ENCODE assay signal across 8 mouse cellular contexts in genomic region chr2:29249852-29250251, GRCm38 (mm10). TPM values are rescaled to one million over a fixed set of nuclear protein-coding genes. Genes with fewer than 3 reads are reported as not detected.
DNase-seq lines count a peak whose midpoint lies in the region; ATAC-seq lines count a peak whose summit lies in the region.

No protein-coding gene starts in this region.

- H3K9me3 ChIP-seq in heart, embryonic 12.5 days (replicated peaks), result no peaks in the 10 kb centered on the region
- H3K9me3 ChIP-seq in hindbrain, embryonic 13.5 days, result no peaks in the 10 kb centered on the region
- H3K9me3 ChIP-seq in midbrain, embryonic 16.5 days (replicated peaks; ENCODE audit: control insufficient read depth, low read length, poor library complexity, severe bottlenecking), result no peaks in the 10 kb centered on the region

- WGBS in heart, embryonic 12.5 days, result 7% methylated on average over 10 of the region's 10 CpGs
- WGBS in hindbrain, embryonic 13.5 days, result 2% methylated on average over 10 of the region's 10 CpGs
- 4% methylated on average over 10 of the region's 10 CpGs for WGBS in midbrain, embryonic 16.5 days

- H3K4me1 ChIP-seq in heart, embryonic 12.5 days (replicated peaks), result peaks cover 45% of the 10 kb centered on the region
- peaks cover 74% of the 10 kb centered on the region for H3K4me1 ChIP-seq in hindbrain, embryonic 13.5 days (replicated peaks)
- H3K4me1 ChIP-seq in midbrain, embryonic 16.5 days (ENCODE audit: control insufficient read depth, insufficient read depth, low read length), result peaks cover 46% of the 10 kb centered on the region

- peak overlapping the region; percentile 99 for H3K4me2 ChIP-seq in heart, embryonic 12.5 days
- peak overlapping the region; percentile 98 for H3K4me2 ChIP-seq in hindbrain, embryonic 13.5 days
- peak overlapping the region; percentile 98 for H3K4me2 ChIP-seq in midbrain, embryonic 16.5 days (ENCODE audit: low read length)

- no peak overlapping the region for H3K9ac ChIP-seq in heart, embryonic 12.5 days
- peak overlapping the region; percentile 75; the same call in 1 of the 2 replicates for H3K9ac ChIP-seq in hindbrain, embryonic 13.5 days
- H3K9ac ChIP-seq in midbrain, embryonic 16.5 days (ENCODE audit: low read depth, low read length), result peak overlapping the region; percentile 75

- H3K27me3 ChIP-seq in heart, embryonic 12.5 days (replicated peaks), result peaks cover 94% of the 10 kb centered on the region
- peaks cover 66% of the 10 kb centered on the region for H3K27me3 ChIP-seq in hindbrain, embryonic 13.5 days
- H3K27me3 ChIP-seq in midbrain, embryonic 16.5 days (ENCODE audit: control insufficient read depth, insufficient read depth, low read depth, low read length), result peaks cover 9% of the 10 kb centered on the region

- no peak overlapping the region for H3K27ac ChIP-seq in heart, embryonic 12.5 days (ENCODE audit: poor library complexity, severe bottlenecking)
- peak overlapping the region; percentile 35 for H3K27ac ChIP-seq in hindbrain, embryonic 13.5 days
- peak overlapping the region; percentile 43; the same call in 1 of the 2 replicates for H3K27ac ChIP-seq in midbrain, embryonic 16.5 days (ENCODE audit: low read length)

- DNase-seq in heart, adult 11 months, result no peak
- DNase-seq in embryo, embryonic 10.5 days (ENCODE audit: low spot score), result peak; percentile 45
- DNase-seq in lung, postnatal 4 days, result no peak
- DNase-seq in Muller cell, postnatal 12 days (ENCODE audit: inconsistent ontology term), result no peak

- no peak for ATAC-seq in heart, embryonic 12.5 days (ENCODE audit: insufficient number of reproducible peaks, low FRiP score)
- no peak for ATAC-seq in hindbrain, embryonic 13.5 days (ENCODE audit: low FRiP score)
- no peak for ATAC-seq in midbrain, embryonic 16.5 days
- ATAC-seq in megakaryocyte, adult 5-6 weeks (ENCODE audit: poor library complexity, severe bottlenecking), result no peak

- no peaks in the 10 kb centered on the region for H3K36me3 ChIP-seq in heart, embryonic 12.5 days
- no peaks in the 10 kb centered on the region for H3K36me3 ChIP-seq in hindbrain, embryonic 13.5 days
- no peaks in the 10 kb centered on the region for H3K36me3 ChIP-seq in midbrain, embryonic 16.5 days (ENCODE audit: control insufficient read depth, insufficient read depth, low read length)

- peak overlapping the region; percentile 67; the same call in 1 of the 2 replicates for H3K4me3 ChIP-seq in heart, embryonic 12.5 days
- H3K4me3 ChIP-seq in hindbrain, embryonic 13.5 days, result peak overlapping the region; percentile 52
- peak overlapping the region; percentile 60 for H3K4me3 ChIP-seq in midbrain, embryonic 16.5 days (ENCODE audit: low read depth, low read length)

RNA-seq across cellular contexts. Expression of gene Ntng2, which starts 3.0 kb away (rescaled TPM):
- 0.26 and 0.33 TPM in 2 replicates for polyA plus RNA-seq in heart, embryonic 12.5 days (2016; fragmentation: Nextera tagmentation; extraction: Ambion mirVana)
- 2.8 and 3.1 TPM in 2 replicates for polyA plus RNA-seq in hindbrain, embryonic 13.5 days (2015; fragmentation: Nextera tagmentation; extraction: Ambion mirVana)
- polyA plus RNA-seq in midbrain, embryonic 16.5 days (2015; fragmentation: Nextera tagmentation; extraction: Ambion mirVana), result 10.6 and 11.0 TPM in 2 replicates
- total RNA-seq in megakaryocyte, adult 5-6 weeks (2015), result 22.2 and 24.6 TPM in 2 replicates
- total RNA-seq in megakaryocyte, adult 5-6 weeks (2017), result 8.4 and 22.8 TPM in 2 replicates
